Mouse (Mus musculus) megakaryocyte, embryonic 14.5 days (primary cell): ENCODE measurements at regions not wholly inside any gene's neighbourhood (a gene's known extent, or its start where the extent isn't known, plus 50 kb on each side); places are given as distances from the start of the nearest gene placed in this dataset.

Source experiments
- FLI1 ChIP-seq: IDR thresholded peaks from 2 replicates; pipeline ENCODE4 v1.6.1; 2012; ENCODE audit warnings: low read length, inconsistent platforms, mixed read lengths
- GATA1 ChIP-seq: IDR thresholded peaks from 3 replicates; pipeline ENCODE4 v1.6.1; 2012; ENCODE audit warnings: mixed read lengths, low read length, inconsistent platforms, borderline replicate concordance

DNA sequence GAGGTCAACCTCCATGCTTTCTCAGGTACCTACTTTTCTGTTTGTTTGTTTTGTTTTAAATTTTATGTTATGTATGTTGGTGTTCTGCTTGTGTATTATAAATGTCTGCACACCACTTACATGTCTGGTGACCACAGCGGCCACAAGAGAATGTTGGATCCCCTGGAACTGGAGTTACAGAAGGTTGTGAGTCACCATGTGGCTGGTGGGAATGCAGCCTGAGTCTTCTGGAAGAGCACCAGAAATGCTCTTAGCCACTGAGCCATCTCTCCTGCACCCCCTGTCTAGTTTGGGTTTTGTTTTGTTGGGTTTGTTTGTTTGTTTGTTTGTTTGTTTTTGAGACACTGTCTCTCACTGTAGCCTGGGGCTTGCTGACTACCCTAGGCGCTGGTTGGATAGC lies 52.6 kb upstream of the Tln2 start:
- TF ChIP-seq GATA1 (no peak), FLI1 (no peak)
